Mouse (Mus musculus) left cerebral cortex, adult 8-10 months (tissue): ENCODE data around the gene Ccdc7a. TPM values are rescaled to one million over a fixed set of nuclear protein-coding genes. Genes with fewer than 3 reads are reported as not detected.

Source experiments
- DNase-seq, 2 experiments: peaks; one replicate each; pipeline ENCODE4 v3.0.0; 2022; ENCODE audit warnings: low spot score in 2 of 2
- total RNA-seq, 4 experiments: library from RNA; stranded (reverse); gene quantifications; 2 replicates each; pipeline ENCODE4 v1.2.4; 2022

Ccdc7a gene
- total RNA-seq, 4 experiments from 2014 or later: 0.06 TPM; not detected in 3

DNA sequence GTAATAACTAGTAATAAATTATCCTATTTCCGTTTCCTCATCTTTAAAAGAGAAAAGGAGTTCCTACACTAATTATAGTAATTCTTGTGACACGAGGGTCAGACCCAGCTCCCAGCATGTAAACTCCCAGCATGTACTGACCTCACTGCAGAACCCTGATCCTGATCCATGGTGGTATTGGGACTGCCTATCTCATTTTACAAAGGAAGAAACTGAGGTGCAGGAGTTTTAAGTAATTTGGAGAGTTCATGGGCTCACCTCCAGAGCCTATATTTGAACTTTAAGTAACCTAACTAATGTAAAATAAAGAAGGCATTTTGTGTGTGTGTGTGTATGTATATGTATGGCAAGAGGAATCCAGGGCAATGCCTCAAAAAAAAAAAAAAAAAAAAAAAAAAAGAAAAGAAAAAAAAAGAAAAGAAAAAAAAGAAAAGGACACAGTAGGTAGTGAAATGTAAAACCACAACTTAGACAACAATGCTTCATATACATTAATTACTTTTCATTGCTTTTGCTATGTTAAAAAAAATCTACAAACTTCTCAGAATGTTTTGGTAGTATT is 378.8 kb downstream of the Ccdc7a start:
- no peak for DNase-seq

DNA sequence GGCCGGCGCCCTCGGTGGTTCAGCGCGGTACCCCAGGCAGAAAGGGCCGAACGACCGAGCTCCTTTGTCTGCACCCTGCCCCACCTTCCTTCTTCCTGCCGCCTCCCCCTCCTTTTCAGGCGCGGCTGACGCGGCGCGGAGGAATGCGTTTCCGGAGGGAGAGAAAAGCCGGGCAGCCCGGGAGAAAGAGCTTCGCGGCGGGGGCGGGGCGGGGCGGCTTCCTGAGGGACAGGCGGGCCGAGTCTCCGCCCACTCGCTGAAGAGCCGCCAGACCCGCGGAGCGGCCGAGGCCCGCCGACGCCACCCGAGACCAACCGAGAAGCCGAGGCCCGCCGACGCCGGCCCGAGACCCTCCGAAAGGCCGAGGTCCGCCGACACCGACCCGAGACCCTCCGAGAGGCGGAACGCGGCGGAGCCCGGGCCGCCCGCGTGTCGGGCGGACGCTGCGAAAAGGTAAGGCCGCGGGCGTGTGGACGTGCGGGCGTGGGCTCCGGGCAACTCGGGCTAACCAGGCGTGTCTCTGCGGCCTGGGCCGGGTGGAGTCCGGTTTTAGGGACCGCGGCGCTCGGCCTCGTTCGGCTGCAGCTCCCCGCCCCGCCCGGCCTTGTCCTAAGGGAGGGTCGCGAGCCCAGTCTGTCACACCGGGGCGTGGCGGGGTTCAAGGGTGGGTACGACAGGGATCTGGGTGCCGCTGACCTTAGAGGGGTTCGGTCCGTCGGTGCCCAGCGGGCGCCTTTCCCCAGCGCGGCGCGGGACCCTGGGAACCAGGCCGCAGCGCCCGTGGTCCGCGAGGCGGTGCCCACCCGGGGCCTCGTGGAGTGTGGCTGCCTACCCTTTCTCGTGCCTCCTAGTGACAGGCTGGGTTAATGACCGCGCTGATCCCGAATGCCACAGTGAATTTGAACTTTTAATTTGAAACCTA is 379.5 kb downstream of the Ccdc7a start, which contains the start of gene Itgb1:
Gene Itgb1, plus strand, starts transcription at position 148 of the 922 bp plus-strand sequence.
- DNase-seq: peak; percentile 78 to 87

- peak in 1 of 2 experiments; percentile 30 for DNase-seq
Measured at GRCm38 (mm10) chr8:128684609-128685506, 380.5 kb downstream of the Ccdc7a start.

Other genes starting within 250 kb of the Ccdc7a start
- not detected for gene Ccdc7b, start 1.6 kb upstream of the Ccdc7a start, total RNA-seq
- not detected for gene Gm10999, start 66.1 kb upstream of the Ccdc7a start, total RNA-seq
- gene 2610044O15Rik8, start 168.9 kb upstream of the Ccdc7a start, total RNA-seq: 10 to 100 TPM; 21.2 to 26.0 (median 24.9) TPM